Mouse (Mus musculus) layer of hippocampus, postnatal 10 days (tissue): ENCODE results near the gene Arf6. TPM values are rescaled to one million over a fixed set of nuclear protein-coding genes. Genes with fewer than 3 reads are reported as not detected.
"Not testable (repeated sequence)": the region's sequence is repeated elsewhere in the genome, so short reads cannot be mapped to it uniquely, and the experiment has no call there.

Experiments
- DNase-seq, 2 experiments: peaks; one replicate each; pipeline ENCODE4 v3.0.0; 2021; ENCODE audit warnings: low spot score in 2 of 2
- long read RNA-seq: library from polyadenylated mRNA; stranded (forward); transcript quantifications from one replicate; pipeline ENCODE4 v2.0.0, GENCODE M21; 2023
- total RNA-seq, 2 experiments: library from RNA; stranded (reverse); gene quantifications; 2 replicates each; pipeline ENCODE4 v1.2.3; 2021

Gene Arf6
- total RNA-seq: 10 to 100 TPM; 64.8 to 69.0 TPM
- long read RNA-seq, transcript Arf6-201 (2 exons, 1,534 nt): major isoform, 56 of 69 reads
- long read RNA-seq, partial matches to known transcripts: 0 of 69 reads
- long read RNA-seq, other reads (novel, unspliced or antisense): 13 of 69 reads

DNA sequence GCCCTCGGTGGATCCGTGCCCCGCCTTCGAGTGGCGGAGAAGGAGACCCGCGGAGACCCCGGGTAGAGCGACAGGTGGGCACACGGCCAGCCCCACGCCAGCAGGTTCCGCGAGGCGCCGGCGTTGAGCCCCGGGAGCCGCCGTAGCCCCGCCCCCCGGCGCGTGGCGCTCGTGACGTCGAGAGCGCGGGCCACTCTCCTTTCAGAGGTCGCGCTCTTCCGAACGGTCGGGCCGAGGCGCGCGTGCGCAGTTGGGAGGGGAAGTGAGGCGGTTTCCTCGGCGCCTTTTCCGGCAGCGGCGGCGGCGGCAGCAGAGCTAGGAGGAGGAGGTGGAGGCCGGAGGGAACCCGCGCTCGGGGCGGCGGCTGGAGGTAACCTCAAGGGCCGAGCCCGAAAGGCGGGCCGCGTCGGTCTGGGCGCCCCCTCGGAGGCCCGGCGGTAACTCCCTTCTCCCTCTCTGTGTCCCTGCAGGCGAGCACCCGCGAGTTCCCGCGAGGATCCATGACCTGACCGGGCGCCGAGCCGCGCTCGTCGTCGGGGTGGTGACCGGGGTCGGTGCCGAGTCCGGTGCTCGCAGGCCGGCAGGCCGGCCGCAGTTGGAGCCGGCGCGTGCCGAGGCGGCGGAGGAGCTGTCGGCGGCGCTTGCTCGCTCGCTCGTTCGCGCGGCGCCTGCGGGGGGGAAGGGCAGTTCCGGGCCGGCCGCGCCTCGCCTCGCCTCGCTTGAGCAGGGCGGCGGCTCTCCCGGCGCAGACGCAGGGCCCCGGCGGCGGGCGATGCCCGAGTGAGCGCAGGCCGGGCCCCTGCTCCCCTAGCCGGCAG is at the start of gene Arf6, which contains the start of gene Gm9887:
TSS of gene Arf6 (plus strand) at position 297 of the 818 bp plus-strand sequence.
TSS of gene Gm9887 (minus strand) at position 605 of the 818 bp plus-strand sequence.
- DNase-seq: peak; percentile 98 to 99

DNA sequence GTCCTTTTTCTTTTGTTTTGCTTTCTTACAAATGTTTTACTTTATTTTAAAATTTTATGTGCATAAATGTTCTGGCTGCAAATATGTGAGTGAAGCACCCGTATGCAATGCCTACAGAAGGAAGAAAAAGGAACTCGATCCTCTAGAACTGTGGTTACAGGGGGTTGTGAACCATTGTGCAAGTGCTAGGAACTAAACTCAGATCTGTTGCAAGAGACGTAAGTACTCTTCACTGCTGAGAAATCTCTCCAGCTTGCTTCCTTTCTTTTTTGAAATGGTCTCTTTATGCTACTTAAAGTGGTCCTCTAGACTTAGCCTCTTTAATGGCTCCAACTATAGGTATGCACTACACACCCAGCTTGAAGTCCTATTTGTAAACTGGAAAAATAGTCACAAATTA is 40.8 kb upstream of the Arf6 start:
- no peak for DNase-seq

DNA sequence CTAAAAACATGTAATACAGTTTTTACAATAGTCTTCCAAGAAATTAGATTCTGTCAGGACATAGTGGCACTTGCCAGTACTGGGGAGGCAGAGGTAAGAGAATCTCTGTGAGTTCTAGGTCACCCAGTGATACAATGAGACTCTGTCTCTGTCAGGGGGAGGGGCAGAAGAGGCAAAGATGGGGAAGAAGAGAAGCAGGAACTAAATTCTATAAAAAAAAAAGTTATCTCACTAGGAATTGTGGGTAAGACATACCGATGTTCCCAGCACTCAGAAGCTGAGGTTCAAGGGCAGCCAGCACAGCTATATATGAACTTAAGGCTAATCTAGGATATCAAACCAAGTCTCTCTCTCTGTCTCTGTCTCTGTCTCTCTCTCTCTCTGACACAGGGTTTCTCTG is 39.8 kb upstream of the Arf6 start:
- no peak for DNase-seq

DNA sequence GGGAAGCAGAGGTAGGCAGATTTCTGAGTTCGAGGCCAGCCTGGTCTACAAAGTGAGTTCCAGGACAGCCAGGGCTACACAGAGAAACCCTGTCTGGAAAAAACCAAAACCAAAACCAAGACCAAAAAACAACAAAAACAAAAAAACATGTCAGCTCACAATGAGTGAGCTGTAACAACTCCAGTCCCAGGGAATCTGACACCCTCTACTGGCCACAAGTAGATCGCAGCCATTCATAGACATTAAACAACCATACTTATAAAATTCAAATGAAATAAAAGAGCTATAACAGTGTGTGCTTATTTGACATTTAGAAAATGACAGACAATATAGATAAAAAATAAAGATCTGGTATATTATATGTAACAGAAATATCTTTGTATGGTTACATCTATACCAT is 38.4 kb upstream of the Arf6 start:
- peak in 1 of 2 experiments; percentile 24 for DNase-seq

DNA sequence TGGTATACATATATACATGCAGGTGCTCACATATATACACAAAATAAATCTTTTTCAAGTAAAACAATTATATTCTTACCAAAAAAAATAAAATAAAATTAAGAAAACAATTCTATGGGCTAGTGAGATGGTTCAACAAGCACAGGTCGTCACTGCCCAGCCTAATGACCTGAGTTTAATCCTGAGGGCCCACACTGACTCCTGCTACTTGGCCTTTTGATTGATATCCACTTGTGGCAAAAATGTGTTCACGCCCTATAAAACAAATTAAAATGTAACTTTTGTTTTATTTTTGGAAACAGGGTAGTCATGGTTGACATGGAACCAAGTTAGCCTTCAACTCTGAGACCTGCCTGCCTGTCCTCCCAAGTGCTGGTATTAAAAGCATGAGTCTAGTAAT is 22.0 kb upstream of the Arf6 start:
- DNase-seq: no peak

DNA sequence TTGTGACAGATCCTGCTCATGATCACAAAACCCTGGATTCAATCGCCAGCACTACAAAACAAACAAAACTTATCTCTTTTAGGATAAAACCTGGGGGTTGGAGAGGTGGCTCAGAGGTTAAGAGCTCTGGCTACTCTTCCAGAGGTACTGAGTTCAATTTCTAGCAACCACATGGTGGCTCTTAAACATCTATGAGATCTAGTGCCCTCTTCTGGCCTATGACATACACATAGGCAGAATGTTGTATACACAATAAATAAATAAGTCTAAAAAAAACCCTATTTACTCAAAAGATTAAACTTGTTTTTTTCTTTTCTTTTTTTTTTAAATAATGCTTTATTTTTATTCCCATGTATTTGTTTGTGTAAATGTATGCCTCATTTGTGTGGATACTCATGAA is 20.3 kb upstream of the Arf6 start:
- no peak for DNase-seq

DNA sequence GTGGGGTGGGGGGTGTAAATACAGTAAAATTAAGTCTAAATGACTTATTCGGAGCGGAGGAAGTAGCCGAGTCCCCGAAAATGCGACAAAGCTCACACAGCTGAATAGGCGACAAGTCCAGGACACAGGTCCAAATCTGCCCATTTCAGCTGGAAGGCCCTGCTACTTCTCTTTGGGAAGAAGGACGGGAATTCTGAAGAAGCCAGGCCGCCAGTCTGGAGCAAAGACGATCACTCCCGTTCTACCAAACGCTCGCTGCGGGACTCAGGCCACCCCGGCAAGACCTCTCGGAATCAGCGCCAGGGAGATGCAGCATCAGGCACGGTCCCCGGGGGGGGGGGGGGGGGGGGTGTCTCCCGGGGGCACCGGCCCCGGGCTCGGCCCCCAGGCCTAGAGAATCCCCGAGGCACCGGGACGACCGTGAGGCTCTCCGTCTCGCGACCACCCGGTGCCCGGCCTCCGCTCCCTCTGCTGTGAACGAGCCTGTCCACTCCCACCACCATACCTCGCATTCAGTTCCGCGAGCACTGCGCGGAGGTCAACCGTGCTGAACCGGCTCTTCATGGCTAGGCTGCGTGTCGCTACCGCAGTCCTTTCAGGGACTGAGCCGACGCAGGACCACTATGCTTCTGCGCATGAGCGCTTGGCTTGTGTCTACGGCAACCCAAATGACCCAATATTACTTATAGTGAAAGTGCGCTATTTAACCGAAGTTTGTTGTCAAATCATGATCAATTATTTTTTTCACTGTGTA is 15.2 kb upstream of the Arf6 start, which contains the start of gene Nemf:
TSS of gene Nemf (minus strand) at position 620 of the 754 bp plus-strand sequence.
- DNase-seq: peak; percentile 76 to 85

DNA sequence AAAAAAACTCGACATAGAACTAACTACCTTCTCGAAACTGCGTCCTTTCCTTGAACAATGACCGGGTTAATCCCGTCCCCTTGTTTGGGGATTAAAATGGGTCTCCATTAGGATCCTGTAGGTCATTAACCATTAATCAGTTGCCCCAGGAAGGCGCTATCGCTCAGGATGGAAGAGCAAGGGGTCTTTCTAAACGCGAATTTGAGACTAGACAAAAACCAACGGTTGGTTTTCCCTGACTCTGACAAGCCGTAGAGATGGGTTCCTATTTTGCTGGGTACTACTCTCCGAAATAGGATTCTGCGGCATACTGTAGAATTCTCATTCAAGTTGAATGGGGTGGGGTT is 14.7 kb upstream of the Arf6 start:
- no peak for DNase-seq

DNA sequence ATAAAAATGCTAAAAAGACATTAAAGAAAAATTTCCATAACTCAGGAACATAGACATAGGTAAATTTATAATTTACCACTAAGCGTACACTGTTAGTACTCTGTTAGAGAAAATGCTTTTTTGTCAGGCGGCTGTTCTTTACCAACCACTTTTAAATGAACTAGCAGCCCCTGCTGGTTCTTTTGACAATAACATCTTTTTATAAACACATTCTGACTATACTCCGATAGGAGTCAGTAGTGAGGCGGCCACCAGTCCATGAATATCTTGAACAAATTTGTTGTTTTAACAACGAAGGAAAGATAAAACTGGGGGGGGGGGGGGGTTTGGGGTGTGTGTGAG is 11.3 kb upstream of the Arf6 start:
- peak; percentile 32 to 54 for DNase-seq

DNA sequence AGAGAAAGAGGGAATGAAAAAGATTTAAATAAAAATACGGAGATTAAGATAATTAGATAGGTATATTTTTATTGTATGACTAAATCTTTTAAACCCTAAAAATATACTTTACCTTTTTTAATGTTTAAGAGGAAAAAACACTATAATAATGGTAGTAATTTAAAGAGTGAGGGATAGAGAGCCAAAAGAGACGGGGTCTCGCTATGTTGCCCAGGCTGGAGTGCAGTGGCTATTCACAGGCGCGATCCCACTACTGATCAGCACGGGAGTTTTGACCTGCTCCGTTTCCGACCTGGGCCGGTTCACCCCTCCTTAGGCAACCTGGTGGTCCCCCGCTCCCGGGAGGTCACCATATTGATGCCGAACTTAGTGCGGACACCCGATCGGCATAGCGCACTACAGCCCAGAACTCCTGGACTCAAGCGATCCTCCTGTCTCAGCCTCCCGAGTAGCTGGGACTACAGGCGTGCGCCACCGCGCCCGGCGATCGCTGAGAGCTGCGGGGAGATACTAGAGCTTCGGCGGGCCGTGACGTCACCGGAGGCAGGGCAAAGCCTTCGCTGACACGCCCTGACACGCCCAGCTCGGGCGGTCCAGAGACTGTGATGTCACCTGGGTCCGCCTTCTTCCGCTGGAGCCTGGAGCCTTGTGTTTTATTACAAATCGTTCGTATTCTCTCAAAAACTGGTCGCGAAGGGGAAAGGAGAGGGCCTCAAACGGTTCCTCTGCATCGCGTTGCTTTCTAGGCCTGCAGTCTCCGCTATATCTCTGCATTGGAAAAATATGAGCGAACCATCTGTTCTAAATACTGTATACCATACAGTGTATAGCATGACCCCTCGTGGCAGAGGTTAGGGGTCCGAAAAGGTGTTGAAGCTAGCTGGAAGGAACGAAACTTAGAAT is 10.7 kb upstream of the Arf6 start:
- peak; percentile 99 for DNase-seq

DNA sequence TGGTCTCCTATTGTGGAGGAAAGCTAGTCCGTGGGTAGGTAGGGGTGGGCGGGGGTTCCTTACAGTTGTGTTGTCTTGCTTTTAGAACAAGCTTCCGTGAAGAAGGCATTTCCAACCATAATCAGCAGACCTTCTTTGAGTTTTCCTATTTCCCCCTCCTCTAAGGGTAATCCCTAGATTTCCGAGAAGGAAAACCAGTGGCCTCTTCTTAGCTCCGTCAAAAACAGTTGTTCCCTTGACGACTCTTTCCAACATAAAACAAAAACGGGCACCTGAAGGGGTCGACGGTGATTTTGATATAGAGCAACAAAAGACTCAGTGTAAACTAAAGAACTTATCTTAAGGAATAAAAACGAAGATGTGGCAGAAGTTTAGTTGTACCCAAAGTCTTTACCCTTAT is 10.0 kb upstream of the Arf6 start:
- no peak for DNase-seq

DNA sequence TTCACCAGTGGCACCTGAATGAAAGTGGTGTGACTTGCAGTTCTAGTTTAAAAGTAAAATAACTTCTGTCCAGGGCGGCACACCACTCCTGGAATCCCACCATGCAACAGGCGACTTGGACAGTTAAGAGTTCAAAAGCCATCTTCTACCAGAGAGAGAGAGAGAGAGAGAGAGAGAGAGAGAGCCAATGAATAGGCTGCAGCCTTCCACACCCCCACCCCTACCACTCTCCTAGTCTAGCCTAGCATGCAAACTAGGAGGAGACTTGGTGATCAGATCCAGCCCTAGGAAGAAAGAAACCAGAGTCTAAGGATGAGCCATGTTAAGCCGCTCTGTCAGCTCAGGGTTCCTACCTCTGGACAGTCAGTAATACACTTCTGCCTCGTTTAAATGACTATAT is 9.6 kb upstream of the Arf6 start:
- DNase-seq: no peak

DNA sequence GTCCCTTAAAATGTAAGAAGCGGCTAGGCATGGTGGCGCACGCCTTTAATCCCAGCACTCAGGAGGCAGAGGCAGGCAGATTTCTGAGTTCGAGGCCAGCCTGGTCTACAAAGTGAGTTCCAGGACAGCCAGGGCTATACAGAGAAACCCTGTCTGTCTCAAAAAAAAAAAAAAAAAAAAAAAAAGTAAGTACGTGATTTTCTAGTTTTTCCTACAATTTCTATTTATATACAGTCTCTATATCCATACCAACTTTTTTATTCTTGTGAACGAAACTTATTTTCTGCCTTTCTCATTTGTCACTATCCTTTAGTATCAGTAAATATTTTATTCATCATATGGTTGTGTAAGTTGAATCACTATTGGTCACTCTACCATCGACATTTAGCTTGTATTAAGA is 8.8 kb upstream of the Arf6 start:
- not testable (repeated sequence) for DNase-seq

DNA sequence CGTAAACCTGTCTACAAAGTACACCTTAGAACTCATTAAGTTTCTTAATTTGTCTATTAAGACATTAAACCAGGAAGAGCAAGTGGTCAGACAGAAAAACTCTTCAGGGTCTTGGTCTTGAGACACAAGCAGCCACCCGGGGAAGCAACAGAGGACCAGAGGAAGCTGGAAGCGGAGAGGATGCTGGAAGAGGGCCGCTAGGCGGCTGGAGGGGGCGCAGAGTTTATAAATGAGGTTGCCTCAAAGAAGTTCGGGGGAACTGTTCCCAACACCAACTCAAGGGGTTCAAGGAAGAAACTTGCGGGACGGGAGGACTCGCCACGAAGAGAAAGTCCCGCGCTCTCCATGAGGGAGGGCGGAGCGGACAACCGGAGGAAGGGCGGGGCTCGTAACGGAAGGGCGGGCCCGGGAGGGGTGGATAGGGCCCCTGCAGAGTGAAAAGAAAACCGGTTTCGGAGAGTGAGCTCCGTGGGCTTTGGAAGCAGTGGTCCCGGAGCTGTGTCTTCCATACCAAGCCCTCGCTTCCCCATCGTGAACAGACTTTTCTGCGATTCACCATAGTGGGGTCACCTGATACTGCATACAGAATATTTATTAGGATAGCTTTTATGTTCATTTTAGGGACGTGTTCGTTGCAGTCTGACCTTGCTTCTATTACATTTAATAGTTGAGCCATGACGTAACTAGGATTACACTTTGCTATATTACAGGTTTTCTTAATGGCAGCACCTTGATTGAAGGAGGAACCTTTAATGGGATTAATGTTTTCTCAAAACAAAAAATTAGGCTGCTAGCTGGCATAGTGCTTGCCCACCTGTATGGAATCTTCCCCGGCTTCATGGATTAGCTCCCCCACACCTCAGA is 7.8 kb upstream of the Arf6 start:
- DNase-seq: peak; percentile 18 to 66

DNA sequence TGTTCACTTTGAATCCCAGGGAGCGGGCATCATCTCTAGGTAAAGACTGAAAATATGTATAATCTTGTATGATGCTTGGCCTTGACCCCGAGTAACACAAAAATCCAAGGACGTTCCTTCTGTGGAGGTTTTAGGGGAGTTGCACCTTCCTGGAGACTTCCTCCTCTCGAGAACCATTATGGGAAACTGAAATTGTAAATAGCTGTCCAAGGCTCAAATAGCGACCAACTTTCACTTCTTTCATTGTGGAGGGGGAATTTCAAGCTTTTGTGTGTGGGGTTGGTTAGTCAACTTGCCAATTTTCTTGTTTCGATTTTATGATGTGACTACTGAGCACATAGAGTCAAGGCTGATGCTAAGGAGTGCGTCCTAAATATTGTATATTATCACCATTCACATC is 6.2 kb upstream of the Arf6 start:
- no peak for DNase-seq

DNA sequence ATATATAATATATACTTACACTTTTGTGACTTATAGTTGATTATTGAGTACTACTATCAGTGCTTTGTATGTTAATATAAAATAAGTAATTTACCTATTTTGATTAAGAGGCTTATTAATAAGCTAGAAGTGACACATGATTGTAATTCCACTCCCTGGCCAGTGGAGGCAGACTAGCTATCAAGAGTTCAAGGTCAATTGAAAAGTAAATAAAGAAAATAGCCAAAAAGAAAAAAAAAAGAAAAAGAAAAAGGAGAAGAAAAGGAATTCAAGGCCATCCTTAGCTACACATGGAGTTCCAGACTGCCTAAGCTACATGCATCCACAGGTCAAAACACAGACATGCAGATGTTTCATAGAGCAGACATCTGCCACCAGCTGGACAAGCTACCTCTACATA is 5.5 kb upstream of the Arf6 start:
- no peak for DNase-seq

DNA sequence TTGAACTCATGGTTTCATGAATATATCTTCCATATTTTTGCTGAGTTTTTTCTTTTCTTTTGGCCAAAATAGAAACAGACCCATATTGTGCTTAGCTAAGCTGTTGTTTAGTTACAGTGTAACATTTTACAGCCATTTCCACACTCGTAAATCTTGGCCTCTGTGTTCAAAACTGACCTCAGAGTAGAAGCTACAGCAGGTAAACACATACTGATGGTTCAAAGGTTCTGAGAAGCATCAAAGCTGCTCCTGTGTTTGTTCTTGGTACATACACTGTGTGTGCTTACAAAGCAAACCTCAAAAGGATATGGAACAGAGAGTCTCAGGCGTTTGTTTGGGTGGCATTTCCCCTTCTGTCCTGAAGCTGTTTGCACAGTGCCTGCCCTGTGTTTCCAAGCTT is 4.4 kb upstream of the Arf6 start:
- no peak for DNase-seq

DNA sequence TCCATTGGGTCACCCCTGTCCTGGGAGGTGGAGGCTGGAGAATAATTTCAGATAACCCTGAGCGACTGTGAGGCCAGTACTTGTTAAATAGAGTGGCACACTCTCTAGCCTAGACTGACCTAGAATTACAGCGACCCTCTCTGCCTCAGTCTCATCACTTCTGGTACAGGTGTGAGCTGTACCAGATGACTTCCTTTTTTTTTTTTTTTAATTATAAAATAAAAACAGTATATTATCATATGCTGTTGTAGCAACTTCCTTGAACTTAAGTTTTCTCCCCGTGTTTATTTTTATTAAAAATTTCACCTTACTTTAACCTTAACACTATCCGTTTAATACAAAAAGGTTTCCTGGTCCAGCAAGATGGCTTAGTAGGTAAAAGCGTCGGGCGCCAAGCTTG is 1.0 kb upstream of the Arf6 start:
- no peak for DNase-seq

DNA sequence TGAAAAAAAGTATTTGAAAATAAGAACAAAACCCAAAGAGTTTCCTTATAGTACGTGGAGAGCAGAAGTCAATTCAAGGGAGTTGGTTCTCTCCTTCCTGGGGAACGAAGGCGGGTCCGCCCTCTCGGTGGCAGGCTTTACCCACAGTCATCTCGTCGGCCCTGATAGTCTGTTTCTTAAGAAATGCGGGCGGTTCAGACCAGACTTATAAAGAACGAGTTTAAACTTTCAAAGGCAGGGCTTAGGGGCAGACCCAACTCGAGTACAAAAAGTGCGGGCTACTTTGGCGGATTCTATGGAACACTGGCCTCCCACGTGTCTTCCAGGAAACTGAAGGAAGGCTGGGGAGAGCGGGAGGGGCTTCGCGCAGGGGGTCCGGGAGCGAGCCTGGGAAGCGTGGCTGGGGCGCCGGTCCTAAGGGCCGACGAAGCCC is 513 bp upstream of the Arf6 start:
- DNase-seq: no peak

DNA sequence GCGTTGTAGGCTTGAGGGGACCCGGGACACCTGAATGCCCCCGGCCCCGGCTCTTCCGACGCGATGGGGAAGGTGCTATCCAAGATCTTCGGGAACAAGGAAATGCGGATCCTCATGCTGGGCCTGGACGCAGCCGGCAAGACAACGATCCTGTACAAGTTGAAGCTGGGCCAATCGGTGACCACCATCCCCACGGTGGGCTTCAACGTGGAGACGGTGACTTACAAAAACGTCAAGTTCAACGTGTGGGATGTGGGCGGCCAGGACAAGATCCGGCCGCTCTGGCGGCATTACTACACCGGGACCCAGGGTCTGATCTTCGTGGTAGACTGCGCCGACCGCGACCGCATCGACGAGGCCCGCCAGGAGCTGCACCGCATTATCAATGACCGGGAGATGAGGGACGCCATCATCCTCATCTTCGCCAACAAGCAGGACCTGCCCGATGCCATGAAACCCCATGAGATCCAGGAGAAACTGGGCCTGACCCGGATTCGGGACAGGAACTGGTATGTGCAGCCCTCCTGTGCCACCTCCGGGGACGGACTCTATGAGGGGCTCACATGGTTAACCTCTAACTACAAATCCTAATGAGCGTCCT is 881 bp downstream of the Arf6 start:
- peak in 1 of 2 experiments; percentile 26 for DNase-seq
